Mouse (Mus musculus) gastrocnemius, postnatal 36 days (tissue): ENCODE measurements around the gene Mrpl46. TPM values are rescaled to one million over a fixed set of nuclear protein-coding genes. Genes with fewer than 3 reads are reported as not detected.

Experiments used
- DNase-seq, 2 experiments: peaks; one replicate each; pipeline ENCODE4 v3.0.0; 2022
- intact Hi-C: fragments of 180-260 bp; cut with DNase I; formaldehyde crosslinking; loops from one replicate; pipeline ENCODE4 v1.15.1; 2025
- total RNA-seq, 2 experiments: library from RNA; stranded (reverse); gene quantifications; 2 replicates each; pipeline ENCODE4 v1.2.3; 2021

The Mrpl46 gene
- total RNA-seq, 2 experiments from 2014 or later: 27.4 to 31.7 TPM

DNA sequence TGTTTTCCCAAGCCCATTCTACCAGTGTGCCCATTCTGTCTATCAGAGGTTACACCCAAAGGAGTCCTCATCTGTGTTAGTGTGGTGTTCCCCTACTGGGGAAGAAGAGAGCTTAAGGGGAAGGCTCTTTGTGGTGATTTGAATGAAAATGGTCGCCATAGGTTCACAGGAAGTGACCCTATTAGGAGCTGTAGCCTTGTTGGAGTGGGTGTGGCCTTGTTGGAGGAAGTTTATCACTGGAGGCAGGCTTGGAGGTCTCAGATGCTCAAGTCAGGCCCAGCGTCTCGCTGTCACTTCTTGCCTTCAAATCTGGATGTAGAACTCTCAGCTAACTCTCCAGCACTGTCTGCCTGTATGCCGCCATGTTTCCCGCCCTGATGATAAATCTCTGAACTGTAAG lies 12.4 kb downstream of the Mrpl46 start:
- intact Hi-C loops: no loop called here

DNA sequence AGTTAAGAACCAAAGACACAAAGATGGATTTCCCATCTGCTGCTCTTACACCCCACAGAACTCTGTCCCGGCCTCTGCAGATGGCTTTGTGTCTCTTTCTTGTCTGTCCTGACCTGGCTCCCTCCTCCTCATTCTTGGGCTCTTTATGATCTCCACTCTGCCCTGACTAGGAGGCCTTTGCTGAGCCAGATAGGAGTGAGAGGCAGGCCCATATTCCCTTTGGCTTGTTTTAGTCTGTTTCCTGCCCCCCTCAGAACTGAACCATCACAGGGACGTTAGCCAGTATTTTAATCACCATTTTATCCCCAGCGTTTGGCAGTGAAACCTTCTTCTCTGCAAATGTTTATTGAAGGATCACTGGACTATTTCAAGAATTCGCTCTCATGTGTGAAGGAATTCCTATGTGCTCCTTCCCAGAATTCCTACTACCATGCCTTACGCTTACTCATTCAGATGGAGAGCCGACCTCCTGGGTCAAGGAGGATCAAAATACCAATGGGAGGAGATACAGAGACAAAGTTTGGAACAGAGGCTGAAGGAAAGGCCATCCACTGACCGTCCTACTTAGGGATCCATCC lies 14.2 kb downstream of the Mrpl46 start:
- no peak for DNase-seq
- intact Hi-C loops: no loop called here

More for the DNA sequence above, 12.4 kb downstream of the Mrpl46 start:
- no peak for DNase-seq

DNA sequence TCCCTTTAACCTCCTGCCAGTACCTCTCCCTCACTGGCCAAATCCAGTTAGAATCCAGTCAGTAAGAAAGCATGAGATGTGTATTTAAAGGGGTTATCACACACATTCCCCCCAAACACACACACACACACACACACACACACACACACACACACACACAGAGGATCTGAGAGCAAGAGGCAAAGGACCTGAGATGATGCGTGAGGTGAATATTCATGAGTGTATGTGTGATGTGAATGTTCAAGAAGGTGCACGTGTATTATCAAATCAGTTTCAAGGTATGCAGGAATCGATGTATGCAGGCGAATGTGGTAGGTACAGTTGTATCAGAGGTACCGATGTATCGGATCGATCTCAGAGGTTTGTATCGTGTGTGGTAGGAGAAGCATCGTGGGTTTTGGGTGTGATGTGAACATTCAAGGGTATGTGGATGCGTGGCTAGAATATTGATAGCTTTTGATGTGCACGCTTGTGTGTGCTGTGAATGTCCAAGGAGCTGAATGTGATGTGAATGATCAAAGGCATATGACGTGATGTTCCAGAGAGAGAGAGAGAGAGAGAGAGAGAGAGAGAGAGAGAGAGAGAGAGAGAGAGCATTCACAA lies 15.3 kb downstream of the Mrpl46 start:
- no peak for DNase-seq
- intact Hi-C loops: no loop called here

DNA sequence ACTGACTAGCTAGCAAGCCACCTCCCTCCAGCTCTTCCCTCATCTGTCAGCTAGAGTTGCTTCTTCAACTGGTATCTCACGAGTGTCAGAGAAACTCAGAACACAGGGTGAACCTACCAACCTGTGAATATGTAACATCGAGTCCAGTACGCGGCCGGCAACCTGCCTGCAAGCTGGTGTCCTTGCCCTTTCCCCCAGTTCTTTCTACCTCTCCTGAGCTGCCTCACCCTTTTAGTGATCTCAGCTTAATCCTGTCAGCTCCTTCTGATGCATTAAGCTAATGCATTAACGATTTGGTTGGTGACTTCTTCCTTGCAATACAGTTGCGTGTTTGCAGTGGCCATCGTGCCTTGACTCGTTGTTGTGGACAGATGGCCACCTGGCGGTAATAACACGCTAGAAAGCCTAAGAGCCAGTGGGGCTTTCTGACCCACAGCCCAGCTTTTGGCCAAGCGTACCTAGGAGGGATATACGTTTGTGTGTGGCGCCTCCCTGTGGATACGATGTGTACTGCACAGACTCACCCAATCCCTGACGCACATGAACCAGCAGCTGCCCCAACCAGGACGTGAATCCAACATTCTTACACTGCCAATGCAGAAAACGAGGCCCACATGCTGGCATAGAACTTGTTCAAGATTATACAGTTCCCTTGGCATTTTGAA lies 17.2 kb downstream of the Mrpl46 start:
- intact Hi-C loops: no loop called here
- peak; percentile 16 to 35 for DNase-seq

DNA sequence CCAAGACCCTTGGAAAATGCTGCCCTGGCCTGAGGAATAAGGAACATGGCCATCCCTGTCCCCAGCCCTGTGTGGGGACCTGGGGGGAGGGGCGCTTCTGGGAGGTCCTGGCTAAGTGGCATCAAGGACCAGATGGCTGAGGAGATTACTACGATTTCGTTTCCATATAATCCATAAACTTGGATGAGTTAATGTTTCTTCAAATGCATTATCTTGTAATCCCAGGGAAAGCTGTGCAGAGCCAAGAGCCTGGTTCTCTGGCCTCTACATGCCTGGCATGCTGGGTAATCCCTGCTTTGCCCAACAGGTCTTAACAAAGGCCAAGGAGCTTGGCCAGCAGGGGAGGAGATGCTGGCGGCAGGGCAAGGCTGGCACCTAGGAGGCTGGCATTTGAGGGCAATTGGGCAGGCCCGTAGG lies 18.1 kb downstream of the Mrpl46 start:
- intact Hi-C loops: no loop called here
- DNase-seq: no peak

DNA sequence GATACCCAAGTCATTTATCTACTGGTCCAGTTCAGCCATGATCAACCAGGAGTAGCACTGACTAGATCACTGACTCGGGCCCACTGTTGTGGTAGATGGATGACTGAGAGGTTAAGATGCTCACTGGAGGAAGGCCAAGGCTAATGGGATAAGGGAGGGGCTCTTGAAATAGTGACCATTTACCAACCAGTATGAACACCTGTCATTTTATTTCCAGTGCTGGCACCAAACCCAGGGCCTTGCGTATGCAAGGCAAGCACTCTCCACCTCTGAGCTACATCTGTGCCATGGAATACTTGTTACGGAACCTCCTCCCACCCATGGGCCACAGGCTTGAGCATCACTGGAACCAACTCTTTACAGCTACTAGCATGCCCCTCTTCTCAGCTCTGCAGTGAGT lies 19.5 kb downstream of the Mrpl46 start:
- intact Hi-C loops: no loop called here

DNA sequence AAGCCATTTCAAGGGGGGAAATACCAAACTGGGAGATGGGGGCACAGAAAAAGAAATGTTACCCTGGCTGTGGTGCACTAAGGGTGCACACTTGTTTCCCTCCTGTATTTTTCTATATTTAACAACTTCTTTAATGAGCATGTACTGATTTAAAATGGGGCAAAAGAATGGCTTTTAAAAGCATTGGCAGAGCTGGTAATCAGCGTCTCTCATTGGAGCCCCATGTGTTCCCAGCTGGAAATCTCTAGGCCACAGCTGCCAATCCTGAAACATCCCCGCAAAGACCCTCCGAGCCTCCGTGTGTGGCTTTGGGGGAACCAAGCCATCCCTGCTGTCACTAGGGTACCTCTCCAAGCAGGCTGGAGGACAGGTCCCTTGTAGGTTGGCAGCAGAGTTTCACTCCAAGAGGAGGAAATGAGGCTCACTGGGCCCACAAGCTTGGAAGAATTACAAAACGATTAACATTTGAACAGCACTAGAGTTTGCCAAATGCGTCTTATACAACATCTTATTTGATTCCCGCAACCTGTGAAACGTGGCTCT lies 28.8 kb downstream of the Mrpl46 start:
- intact Hi-C loops: no loop called here
- no peak for DNase-seq

More for the DNA sequence above, 19.5 kb downstream of the Mrpl46 start:
- no peak for DNase-seq

DNA sequence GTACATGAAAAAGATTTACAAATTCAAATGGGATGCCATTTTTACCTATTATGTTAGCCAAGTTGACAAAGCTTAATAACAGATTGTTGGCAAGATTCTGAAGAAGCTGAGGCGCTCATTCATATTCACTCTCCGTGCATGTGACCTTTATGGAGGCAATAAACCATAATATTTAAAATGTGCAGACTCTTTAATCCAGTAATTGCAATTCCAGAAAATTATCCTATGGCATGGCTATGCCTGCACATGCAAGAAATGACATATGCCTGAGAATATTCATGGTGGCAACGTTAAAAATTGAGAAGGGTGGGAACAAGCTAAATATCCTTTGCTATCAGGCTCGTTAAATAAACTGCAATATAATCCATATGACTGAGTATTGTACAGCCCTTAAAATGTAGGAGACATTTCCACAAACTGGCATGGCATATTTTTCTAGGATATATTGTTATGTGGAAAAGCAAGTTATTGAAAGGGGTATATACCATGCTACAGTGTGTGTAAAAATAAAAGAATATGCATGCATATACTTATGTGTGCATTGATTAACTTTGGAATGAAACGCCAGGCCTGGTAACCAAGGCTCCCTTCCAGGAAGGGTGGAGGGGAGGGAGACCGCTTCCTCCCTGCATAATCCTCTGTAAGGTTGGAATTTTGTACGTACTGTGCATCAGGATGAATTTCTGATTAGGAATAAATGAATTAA lies 29.4 kb downstream of the Mrpl46 start:
- intact Hi-C loops: no loop called here
- no peak for DNase-seq

DNA sequence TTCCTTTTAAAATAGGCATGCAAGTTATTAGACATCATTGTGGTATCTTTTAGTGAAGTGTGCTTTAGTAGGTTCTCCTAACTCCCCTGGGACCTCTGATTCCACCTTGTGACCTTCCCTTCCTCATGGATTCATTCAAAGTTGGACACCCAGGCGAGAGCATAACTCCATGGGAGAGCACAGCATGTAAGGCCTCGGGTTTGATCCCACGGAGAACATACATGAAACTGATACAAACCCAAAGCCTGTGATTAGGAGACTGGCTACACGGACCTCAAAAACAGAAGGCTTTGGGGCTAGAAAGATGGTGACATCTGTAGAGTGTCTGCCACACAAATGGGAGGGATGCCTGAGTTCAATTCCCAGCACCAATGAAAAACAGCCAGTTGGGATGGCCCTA lies 30.4 kb downstream of the Mrpl46 start:
- intact Hi-C loops: no loop called here
- DNase-seq: no peak

DNA sequence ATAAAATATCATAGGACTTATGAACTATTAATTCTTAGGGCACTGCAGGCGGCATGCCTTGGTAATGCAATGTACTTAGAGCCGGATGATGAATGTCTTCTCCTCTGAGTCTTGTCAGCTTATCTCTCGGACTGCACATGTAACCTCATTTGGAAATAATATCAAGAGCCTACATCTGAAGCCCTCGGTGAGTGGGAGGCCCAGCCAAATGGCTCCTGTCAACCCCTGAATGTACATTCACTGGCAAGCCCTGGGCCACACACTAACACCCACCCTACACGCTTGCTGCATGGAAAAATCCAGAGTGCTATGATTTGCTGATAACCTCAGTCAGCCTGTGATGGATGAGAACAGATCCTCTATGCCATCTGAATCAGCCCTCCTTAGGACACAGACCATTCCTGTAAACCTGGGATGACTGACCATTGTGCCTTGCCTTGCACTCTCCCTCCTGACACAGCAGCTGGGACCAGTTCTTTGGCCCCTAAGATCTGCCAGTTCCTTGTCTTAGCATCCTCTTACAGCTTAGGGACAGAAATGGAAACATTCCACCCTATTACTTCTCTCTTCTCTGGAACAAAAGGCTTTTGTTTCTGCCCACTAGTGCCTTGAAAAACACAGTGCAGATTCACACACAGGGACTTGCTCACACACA lies 39.5 kb downstream of the Mrpl46 start:
- no peak for DNase-seq
- intact Hi-C loops: no loop called here

DNA sequence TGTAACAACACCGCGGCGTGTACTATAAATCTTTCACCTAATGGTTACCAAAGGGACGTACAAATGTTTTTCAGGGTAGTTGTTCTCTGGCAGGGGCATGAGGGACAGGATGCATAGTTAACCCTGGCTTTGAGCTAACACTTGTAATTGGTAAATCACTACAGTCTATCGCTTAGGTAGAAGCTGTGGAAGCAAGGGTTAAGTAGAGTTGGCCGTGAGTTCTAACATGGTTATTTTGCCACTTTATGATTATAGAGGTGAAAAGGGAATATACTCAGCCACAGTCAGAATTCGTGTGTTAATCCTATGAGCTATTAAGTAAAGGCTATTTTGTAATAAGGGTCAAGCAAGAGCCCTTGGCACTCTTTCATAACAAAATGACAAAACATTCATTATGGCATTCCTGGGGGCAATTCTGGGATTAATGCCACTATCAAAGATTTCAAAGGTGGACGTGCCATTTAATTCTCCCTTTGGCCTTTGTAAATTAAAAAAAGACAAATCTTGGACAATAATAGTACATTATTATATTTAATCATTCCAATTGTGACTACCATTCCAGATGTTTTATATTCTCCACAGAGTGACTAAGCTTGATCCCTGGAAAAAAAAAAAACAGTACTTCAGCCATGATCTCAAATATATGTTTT lies 43.9 kb downstream of the Mrpl46 start:
- DNase-seq: no peak
- intact Hi-C loops: no loop called here

DNA sequence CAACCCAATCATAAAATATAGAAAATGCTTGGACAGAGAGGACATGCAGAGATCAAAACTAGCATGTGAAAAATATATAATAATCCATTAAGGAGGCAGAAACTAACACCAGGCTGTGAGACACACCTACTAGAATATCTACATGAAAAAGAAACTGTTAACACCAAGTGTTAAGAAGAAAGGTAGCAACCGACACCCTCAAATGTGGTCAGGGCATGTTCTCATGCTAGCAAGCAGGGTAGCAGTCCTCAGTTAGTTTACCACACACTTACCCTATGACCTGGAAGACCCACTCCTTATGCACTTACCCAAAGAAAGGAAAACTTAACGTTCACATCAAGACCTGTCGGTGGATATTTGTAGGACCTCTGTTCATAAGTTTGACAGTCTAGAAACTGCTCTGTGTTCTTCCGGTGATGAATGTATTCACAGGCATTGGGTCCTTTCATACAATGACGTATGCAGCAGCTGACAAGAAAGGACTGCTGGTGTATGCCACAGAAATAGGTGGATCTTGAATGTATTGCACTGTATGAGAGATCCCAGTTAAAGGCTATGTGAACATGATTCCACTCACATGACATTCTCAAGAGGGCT lies 45.6 kb downstream of the Mrpl46 start, which contains the start of gene Ntrk3:
TSS of gene Ntrk3 (minus strand) at position 399 of the 597 bp plus-strand sequence.
- intact Hi-C loops: no loop called here
- no peak for DNase-seq

DNA sequence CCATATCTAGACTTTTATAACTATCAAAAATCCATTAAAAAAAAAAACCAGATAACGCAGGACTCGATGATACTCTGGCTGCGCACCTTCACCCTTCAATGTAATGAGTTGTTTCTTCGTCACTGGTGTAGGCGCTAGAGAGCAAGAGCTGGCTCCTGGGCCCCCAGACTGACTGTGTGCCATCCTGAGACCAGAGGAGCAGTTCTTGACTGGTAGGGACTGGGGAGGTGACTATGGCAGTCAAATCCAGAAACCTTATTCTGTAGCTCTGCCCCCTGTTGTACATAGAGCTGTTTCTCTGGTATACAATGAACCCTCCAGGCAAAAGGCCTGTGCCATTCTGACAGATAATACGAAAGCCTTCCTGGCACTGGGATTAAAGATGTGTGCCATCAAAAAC lies 46.1 kb downstream of the Mrpl46 start:
- no peak for DNase-seq
- intact Hi-C loops: no loop called here

DNA sequence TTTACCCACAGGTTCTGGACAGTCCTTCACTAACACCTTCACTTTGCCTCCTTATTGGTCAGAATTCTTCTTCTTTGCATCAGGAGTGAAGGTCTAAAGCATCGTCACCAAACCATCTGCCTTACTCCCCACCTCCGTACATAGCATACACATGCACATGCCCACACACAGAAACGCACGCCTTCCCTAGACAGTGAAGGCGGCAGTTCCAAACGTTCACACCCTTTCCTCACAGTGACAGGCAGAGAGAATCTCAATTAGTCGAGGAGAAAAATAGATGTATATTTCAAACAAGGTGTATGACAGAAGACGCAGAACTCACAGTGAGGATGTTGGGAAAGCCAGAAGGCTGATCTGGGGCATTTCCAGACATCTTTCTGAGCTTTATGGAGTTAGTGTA lies 51.9 kb downstream of the Mrpl46 start:
- no peak for DNase-seq
- intact Hi-C loops: no loop called here

Other genes with a start within 250 kb of the Mrpl46 start
- 1 to 10 TPM; 1.3 to 1.8 TPM for gene Ntrk3, start 45.5 kb downstream of the Mrpl46 start, total RNA-seq
- 10 to 100 TPM; 28.7 to 33.8 TPM for gene Mrps11, start 412 bp downstream of the Mrpl46 start, total RNA-seq
- gene Det1, start 63.7 kb upstream of the Mrpl46 start, total RNA-seq: 10 to 100 TPM; 16.0 to 16.5 TPM
- gene Aen, start 112.3 kb upstream of the Mrpl46 start, total RNA-seq: 10 to 100 TPM; 40.5 to 50.0 TPM
- 1 to 10 TPM; 1.4 to 1.8 TPM for gene Isg20, start 129.9 kb upstream of the Mrpl46 start, total RNA-seq